Mouse (Mus musculus) erythroblast, embryonic 14.5 days (primary cell): ENCODE results near the gene Tuft1.
"Not testable (repeated sequence)": the region's sequence is repeated elsewhere in the genome, so short reads cannot be mapped to it uniquely, and the experiment has no call there.

Experiments
- GATA1 ChIP-seq: IDR thresholded peaks from 2 replicates; pipeline ENCODE4 v1.6.1; 2012; ENCODE audit warnings: low read length, inconsistent platforms, mixed read lengths
- TAL1 ChIP-seq: IDR thresholded peaks from 3 replicates; pipeline ENCODE4 v1.6.1; 2012; ENCODE audit warnings: low read length, inconsistent platforms, mixed read lengths

GRCm38 (mm10) chr3:94691694-94692093 lies 33.0 kb upstream of the Tuft1 start:
- TF ChIP-seq GATA1, TAL1: not testable (repeated sequence)
